Mouse (Mus musculus) liver, postnatal 0 days (tissue): Measurements from ENCODE around the gene Kpna3. TPM values are rescaled to one million over a fixed set of nuclear protein-coding genes. Genes with fewer than 3 reads are reported as not detected.

Experiments
- ATAC-seq: fragments of 200-750 bp; cut with Nextera tagmentation; 2 replicates; pipeline ENCODE4 v1.8.0; 2017; ENCODE audit warnings: mild to moderate bottlenecking, moderate library complexity
- DNase-seq: peaks from one replicate; pipeline ENCODE4 v3.0.0-alpha.2; 2016
- H3K27ac ChIP-seq: fragments of 300-500 bp; sonication (generic); 2 replicates; pipeline ENCODE4 v1.5.1; 2014; ENCODE audit warnings: antibody characterized with exemption, moderate library complexity, mild to moderate bottlenecking, low read depth
- H3K27me3 ChIP-seq: fragments of 300-500 bp; sonication (generic); 2 replicates; pipeline ENCODE4 v1.6.1; 2014; ENCODE audit warnings: low read length, control low read depth, mixed read lengths; ENCODE audit not compliant: insufficient read depth
- H3K36me3 ChIP-seq: fragments of 300-500 bp; sonication (generic); replicated peaks from 2 replicates; pipeline ENCODE4 v1.6.1; 2014; ENCODE audit warnings: mild to moderate bottlenecking, control low read depth, low read length, moderate library complexity, mixed read lengths; ENCODE audit not compliant: insufficient read depth
- H3K4me1 ChIP-seq: fragments of 300-500 bp; sonication (generic); 2 replicates; pipeline ENCODE4 v1.6.1; 2014; ENCODE audit warnings: antibody characterized with exemption, mild to moderate bottlenecking, control low read depth; ENCODE audit not compliant: insufficient read depth
- H3K4me2 ChIP-seq: fragments of 300-500 bp; sonication (generic); 2 replicates; pipeline ENCODE4 v1.6.1; 2014; ENCODE audit warnings: low read depth, mild to moderate bottlenecking, low read length, moderate library complexity, mixed read lengths
- H3K4me3 ChIP-seq: fragments of 300-500 bp; sonication (generic); 2 replicates; pipeline ENCODE4 v1.5.1; 2014; ENCODE audit warnings: low read depth, low read length
- H3K9ac ChIP-seq: fragments of 300-500 bp; sonication (generic); replicated peaks from 2 replicates; pipeline ENCODE4 v1.6.1; 2014; ENCODE audit warnings: mild to moderate bottlenecking, moderate library complexity
- H3K9me3 ChIP-seq: fragments of 300-500 bp; sonication (generic); 2 replicates; pipeline ENCODE4 v1.6.1; 2016; ENCODE audit warnings: mild to moderate bottlenecking, control low read depth, low read length, mixed read lengths
- CTCF ChIP-seq: sonication (generic); IDR thresholded peaks from 2 replicates; pipeline ENCODE4 v1.5.1; 2016; ENCODE audit warnings: antibody characterized with exemption, low read depth
- EP300 ChIP-seq: IDR thresholded peaks from 2 replicates; pipeline ENCODE4 v1.6.1; 2016; ENCODE audit warnings: antibody characterized with exemption, low read depth, mild to moderate bottlenecking
- WGBS: fragments of 180-500 bp; shearing (Covaris S2); extraction: QIAGEN DNeasy Blood & Tissue Kit; methylation state at CpG from one replicate; pipeline ENCODE4 v1.1.7; 2014; ENCODE audit not compliant: insufficient replicate concordance; 5-methylcytosine and 5-hydroxymethylcytosine counted together
- polyA plus RNA-seq: library from polyadenylated mRNA; unstranded; fragments of >200 nt; fragmentation: Nextera tagmentation; extraction: Ambion mirVana; gene quantifications from 2 replicates; pipeline ENCODE4 v1.2.1, GENCODE M21; 2015

The Kpna3 gene
- polyA plus RNA-seq, 1 experiment from 2014 or later, result 14.4 TPM

DNA sequence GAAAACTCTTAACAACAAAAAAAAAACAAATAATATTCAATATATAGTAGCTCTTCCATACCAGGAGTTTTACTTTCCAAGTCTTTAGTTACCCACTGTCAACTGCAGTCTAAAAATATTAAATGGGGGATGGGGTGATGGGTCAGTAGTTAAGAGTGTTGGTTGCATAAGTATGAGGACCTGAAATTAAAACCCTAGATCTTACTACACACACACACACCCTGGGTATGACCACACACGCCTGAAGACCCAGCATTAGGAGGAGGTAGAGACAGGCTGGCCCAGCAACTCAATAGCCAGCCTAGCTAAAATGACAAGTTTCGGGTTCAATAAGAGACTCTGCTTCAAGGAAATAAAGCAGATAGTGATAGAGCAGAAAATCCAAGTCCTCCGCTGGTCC, 32.6 kb downstream of the Kpna3 start:
- no peak overlapping the region for H3K9ac ChIP-seq
- ATAC-seq (no peak), DNase-seq (no peak)
- no peak overlapping the region for H3K27ac ChIP-seq
- no peaks in the 10 kb centered on the region for H3K27me3 ChIP-seq
- WGBS, result 89% methylated on average over 3 of the region's 3 CpGs
- peaks cover 3% of the 10 kb centered on the region for H3K4me1 ChIP-seq
- H3K36me3 ChIP-seq, result peaks cover 3% of the 10 kb centered on the region; the same call in 1 of the 2 replicates
- TF ChIP-seq EP300 (no peak), CTCF (no peak)
- no peak overlapping the region for H3K4me3 ChIP-seq
- no peak overlapping the region for H3K4me2 ChIP-seq
- H3K9me3 ChIP-seq, result no peaks in the 10 kb centered on the region

GRCm38 (mm10) chr14:61405761-61406160, 33.9 kb downstream of the Kpna3 start:
- no peak overlapping the region for H3K4me3 ChIP-seq
- no peaks in the 10 kb centered on the region for H3K27me3 ChIP-seq
- TF ChIP-seq CTCF (no peak), EP300 (no peak)
- H3K9me3 ChIP-seq, result no peaks in the 10 kb centered on the region
- DNase-seq, result no peak
- no peak overlapping the region for H3K4me2 ChIP-seq
- ATAC-seq, result no peak
- peaks cover 5% of the 10 kb centered on the region for H3K36me3 ChIP-seq
- no peak overlapping the region for H3K27ac ChIP-seq
- peaks cover 3% of the 10 kb centered on the region; the same call in 1 of the 2 replicates for H3K4me1 ChIP-seq
- H3K9ac ChIP-seq, result no peak overlapping the region

DNA sequence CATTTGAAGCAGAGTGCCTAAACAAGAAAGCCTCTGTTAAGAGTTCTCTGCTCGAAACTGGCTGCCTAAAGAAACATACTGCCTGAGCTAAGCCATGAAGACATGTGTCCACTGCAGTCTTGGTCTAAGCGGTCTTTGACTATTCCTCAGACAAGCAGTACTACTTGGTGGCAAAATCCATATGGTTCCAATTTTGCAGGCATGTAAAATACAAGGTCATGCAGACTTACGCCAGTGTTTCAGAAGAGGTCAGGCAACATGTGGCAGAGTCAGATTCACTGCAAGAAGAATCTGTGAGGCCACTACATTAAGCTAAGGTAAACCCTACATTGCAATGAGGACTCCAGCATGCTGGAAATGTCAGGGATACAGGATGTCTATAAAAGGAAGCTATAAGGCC, 34.7 kb downstream of the Kpna3 start:
- no peak overlapping the region for H3K4me2 ChIP-seq
- H3K27me3 ChIP-seq, result no peaks in the 10 kb centered on the region
- peaks cover 8% of the 10 kb centered on the region for H3K36me3 ChIP-seq
- 83% methylated on average over 3 of the region's 3 CpGs for WGBS
- no peak overlapping the region for H3K27ac ChIP-seq
- DNase-seq (no peak), ATAC-seq (no peak)
- no peak overlapping the region for H3K4me3 ChIP-seq
- TF ChIP-seq CTCF (no peak), EP300 (no peak)
- H3K4me1 ChIP-seq, result no peaks in the 10 kb centered on the region
- H3K9me3 ChIP-seq, result no peaks in the 10 kb centered on the region
- H3K9ac ChIP-seq, result no peak overlapping the region

DNA sequence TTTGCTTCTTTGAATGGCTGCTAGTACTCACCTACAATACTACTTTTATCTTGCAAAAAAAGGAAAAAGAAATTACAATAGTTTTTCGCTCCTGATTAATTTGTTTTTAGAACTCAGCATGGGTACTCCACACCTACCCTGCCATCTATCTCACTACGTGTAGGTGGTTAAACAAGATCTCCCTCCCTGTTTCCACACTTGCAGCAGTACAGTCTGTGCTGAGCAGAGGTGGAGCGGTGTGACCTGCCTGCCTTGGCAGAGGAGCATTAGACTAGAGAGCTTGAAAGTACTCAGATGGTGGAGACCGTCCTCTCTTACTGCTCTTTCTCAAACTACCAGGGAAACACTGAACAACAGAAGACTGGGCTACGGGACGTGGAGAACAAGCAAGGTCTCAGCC, 44.9 kb downstream of the Kpna3 start:
- WGBS, result 89% methylated on average over 6 of the region's 6 CpGs

DNA sequence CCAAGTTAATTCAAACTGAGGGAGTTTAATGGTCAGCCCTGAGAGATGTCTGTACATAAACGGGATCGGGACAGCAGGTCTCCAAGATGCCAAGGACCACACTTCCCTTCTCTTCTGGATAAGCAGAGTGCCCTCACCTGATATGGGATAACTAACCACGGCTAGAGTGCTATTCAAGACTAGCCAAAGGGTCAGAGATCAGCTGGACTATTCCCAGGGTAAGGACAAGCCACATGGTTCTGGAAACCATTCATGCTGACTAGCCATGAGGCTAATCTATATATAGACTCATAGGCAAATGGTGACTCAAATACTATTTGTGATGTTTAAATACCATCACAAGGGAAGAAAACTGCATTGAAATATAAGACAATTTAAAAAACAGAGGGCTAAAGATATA, 49.1 kb downstream of the Kpna3 start:
- Histone ChIP-seq H3K36me3 (peaks cover 22% of the 10 kb centered on the region), H3K4me1 (no peaks in the 10 kb centered on the region), H3K27ac (no peak overlapping the region), H3K9me3 (no peaks in the 10 kb centered on the region), H3K4me2 (no peak overlapping the region), H3K27me3 (no peaks in the 10 kb centered on the region), H3K9ac (no peak overlapping the region), H3K4me3 (no peak overlapping the region)
- TF ChIP-seq EP300 (no peak), CTCF (no peak)
- WGBS, result 81% methylated on average over 3 of the region's 3 CpGs
- ATAC-seq (no peak), DNase-seq (no peak)

More for the DNA sequence above, 44.9 kb downstream of the Kpna3 start:
- peaks cover 17% of the 10 kb centered on the region for H3K36me3 ChIP-seq
- H3K4me2 ChIP-seq, result no peak overlapping the region
- no peak overlapping the region for H3K4me3 ChIP-seq
- no peaks in the 10 kb centered on the region for H3K9me3 ChIP-seq
- ATAC-seq (no peak), DNase-seq (no peak)
- no peak overlapping the region for H3K9ac ChIP-seq
- H3K27ac ChIP-seq, result no peak overlapping the region
- no peak for TF ChIP-seq EP300
- TF ChIP-seq CTCF, result no peak
- H3K27me3 ChIP-seq, result no peaks in the 10 kb centered on the region
- H3K4me1 ChIP-seq, result no peaks in the 10 kb centered on the region

GRCm38 (mm10) chr14:61367290-61367689, 72.4 kb downstream of the Kpna3 start:
- Histone ChIP-seq H3K9me3 (no peaks in the 10 kb centered on the region), H3K4me1 (peaks cover 6% of the 10 kb centered on the region; the same call in 1 of the 2 replicates), H3K36me3 (peaks cover 25% of the 10 kb centered on the region), H3K27me3 (no peaks in the 10 kb centered on the region), H3K27ac (no peak overlapping the region), H3K4me3 (no peak overlapping the region), H3K4me2 (no peak overlapping the region), H3K9ac (no peak overlapping the region)
- ATAC-seq, result no peak
- no peak for DNase-seq
- WGBS, result 96% methylated on average over 2 of the region's 2 CpGs
- no peak for TF ChIP-seq EP300

- Histone ChIP-seq H3K9ac (no peak overlapping the region), H3K9me3 (no peaks in the 10 kb centered on the region), H3K36me3 (peaks cover 9% of the 10 kb centered on the region), H3K27me3 (no peaks in the 10 kb centered on the region), H3K27ac (no peak overlapping the region), H3K4me3 (no peak overlapping the region), H3K4me2 (no peak overlapping the region), H3K4me1 (peaks cover 25% of the 10 kb centered on the region)
- ATAC-seq, result no peak
- no peak for TF ChIP-seq EP300
- TF ChIP-seq CTCF, result no peak
- DNase-seq, result no peak
- 79% methylated on average over 3 of the region's 3 CpGs for WGBS
Observed at GRCm38 (mm10) chr14:61364656-61365055, 75.0 kb downstream of the Kpna3 start.
